Mouse (Mus musculus): ENCODE results near the gene Ergic1.

DNA sequence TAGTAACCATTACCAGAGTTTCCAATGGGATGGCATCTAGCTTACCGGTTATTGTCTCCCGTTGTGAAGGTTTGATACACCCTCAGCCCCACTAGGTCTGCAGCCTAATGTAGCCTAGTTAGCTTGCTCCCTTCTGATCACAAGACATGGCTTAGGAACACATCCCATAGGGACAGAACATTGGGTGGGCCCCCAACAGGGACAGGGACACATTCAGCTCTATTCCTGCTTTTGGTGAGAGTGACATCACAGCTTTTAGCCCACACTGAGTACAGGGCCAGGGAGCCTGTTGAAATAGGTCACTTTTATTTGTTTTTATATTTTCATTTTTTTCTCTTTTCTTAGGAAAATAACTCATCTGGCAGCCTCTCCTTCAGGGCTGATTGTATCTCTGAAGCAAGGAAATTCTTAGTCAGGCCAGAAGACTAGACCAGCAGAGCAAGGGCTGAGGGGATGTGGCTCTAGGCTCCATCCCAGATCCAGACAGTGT, 64.3 kb downstream of the Ergic1 start:
- no peak for TF ChIP-seq CTCF (IDR thresholded peaks at IDR 0.05; ENCODE audit: low read depth, low read length)
- TF ChIP-seq GATA1 (IDR thresholded peaks at IDR 0.05; ENCODE audit: borderline replicate concordance, low read length) = no peak
- no peak for TF ChIP-seq TAL1 (conservative IDR thresholded peaks at IDR 0.05; ENCODE audit: low read depth, low read length)
